Mouse (Mus musculus): ENCODE data around the gene Bbof1.

Bbof1 gene

GRCm38 (mm10) chr12:84408819-84409507 is at the start of gene Bbof1, which contains the start of gene Entpd5:
Gene Bbof1 (plus strand): TSS chr12:84409071.
Gene Entpd5 (minus strand): TSS chr12:84409029.
- DNase-seq = peak; percentile 94

- peak; percentile 94 for DNase-seq
Measured at GRCm38 (mm10) chr12:84361555-84362489, 47.0 kb upstream of the Bbof1 start, which contains the start of the genes Coq6 and Fam161b. Gene Coq6 (plus strand): TSS chr12:84361657. Gene Fam161b (minus strand): TSS chr12:84361833.

GRCm38 (mm10) chr12:84362872-84363271 is 46.0 kb upstream of the Bbof1 start:
- no peak for DNase-seq

- DNase-seq = no peak
Measured at GRCm38 (mm10) chr12:84364291-84364690, 44.6 kb upstream of the Bbof1 start.

GRCm38 (mm10) chr12:84365137-84365536 is 43.7 kb upstream of the Bbof1 start:
- DNase-seq = no peak

- DNase-seq = no peak
Measured at GRCm38 (mm10) chr12:84366971-84367370, 41.9 kb upstream of the Bbof1 start.

GRCm38 (mm10) chr12:84371647-84372046 is 37.2 kb upstream of the Bbof1 start:
- no peak for DNase-seq

GRCm38 (mm10) chr12:84373831-84374481 is 34.9 kb upstream of the Bbof1 start:
- DNase-seq = no peak

- DNase-seq = no peak
Measured at GRCm38 (mm10) chr12:84382369-84382768, 26.5 kb upstream of the Bbof1 start.

- no peak for DNase-seq
Measured at GRCm38 (mm10) chr12:84384644-84385081, 24.2 kb upstream of the Bbof1 start.

- no peak for DNase-seq
Measured at GRCm38 (mm10) chr12:84385408-84385807, 23.5 kb upstream of the Bbof1 start.

- no peak for DNase-seq
Measured at GRCm38 (mm10) chr12:84388097-84388496, 20.8 kb upstream of the Bbof1 start.

- DNase-seq = no peak
Measured at GRCm38 (mm10) chr12:84388774-84389400, 20.0 kb upstream of the Bbof1 start.

- no peak for DNase-seq
Measured at GRCm38 (mm10) chr12:84390336-84390735, 18.5 kb upstream of the Bbof1 start.

- no peak for DNase-seq
Measured at GRCm38 (mm10) chr12:84392681-84393080, 16.2 kb upstream of the Bbof1 start.

- DNase-seq = no peak
Measured at GRCm38 (mm10) chr12:84393847-84394246, 15.0 kb upstream of the Bbof1 start.

GRCm38 (mm10) chr12:84396947-84397679 is 11.8 kb upstream of the Bbof1 start:
- DNase-seq = no peak

GRCm38 (mm10) chr12:84397685-84398084 is 11.2 kb upstream of the Bbof1 start:
- DNase-seq = no peak

GRCm38 (mm10) chr12:84398629-84399028 is 10.2 kb upstream of the Bbof1 start:
- no peak for DNase-seq

- DNase-seq = no peak
Measured at GRCm38 (mm10) chr12:84399135-84399534, 9.7 kb upstream of the Bbof1 start.

GRCm38 (mm10) chr12:84399663-84400062 is 9.2 kb upstream of the Bbof1 start:
- no peak for DNase-seq

- no peak for DNase-seq
Measured at GRCm38 (mm10) chr12:84400068-84400467, 8.8 kb upstream of the Bbof1 start.

All from right cerebral cortex, postnatal 25 days (tissue).